Mouse (Mus musculus): ENCODE measurements at regions not wholly inside any gene's neighbourhood (a gene's known extent, or its start where the extent isn't known, plus 50 kb on each side); places are given as distances from the start of the nearest gene placed in this dataset.

- TF ChIP-seq POLR2A (IDR thresholded peaks at IDR 0.05; ENCODE audit: control insufficient read depth, low read depth, low read length), result no peak
- no peak for TF ChIP-seq CTCF (IDR thresholded peaks at IDR 0.05; ENCODE audit: control insufficient read depth, insufficient read depth, insufficient replicate concordance, low read depth, low read length)
Observed at GRCm38 (mm10) chr5:101023784-101024183, 178.3 kb downstream of the Gpat3 start.
